15 mouse cellular contexts compared by ENCODE assay signal in genomic region chr2:75891981-75892380, GRCm38 (mm10). TPM values are rescaled to one million over a fixed set of nuclear protein-coding genes. Genes with fewer than 3 reads are reported as not detected.
DNase-seq lines count a peak whose midpoint lies in the region.
"Had no signal": no experiment of that assay in that cellular context is flagged by ENCODE, and none has a peak within 500 bp of the region (broad histone marks: within the 10 kb centered on the region; RNA-seq: fewer than 3 reads in every experiment).

No protein-coding gene starts in this region.

- H3K27me3 ChIP-seq in limb, embryonic 10.5 days (ENCODE audit: low read depth, poor library complexity, severe bottlenecking): no peaks in the 10 kb centered on the region
- H3K27me3 ChIP-seq: lung, embryonic 15.5 days; Patski had no signal

- H3K9me3 ChIP-seq in limb, embryonic 10.5 days (replicated peaks): no peaks in the 10 kb centered on the region
- H3K9me3 ChIP-seq: hindbrain, embryonic 10.5 days; lung, embryonic 15.5 days had no signal

- DNase-seq in adrenal gland, adult 2 months: peak; percentile 33
- no peak for DNase-seq in adrenal gland, postnatal 10 days
- DNase-seq in 416B (ENCODE audit: low read depth) (peak; percentile 29), adipocyte (ENCODE audit: low spot score) (peak; percentile 13)
- no peak for DNase-seq in limb, embryonic 10.5 days (ENCODE audit: low spot score)
- DNase-seq in urinary bladder, postnatal 36 days (ENCODE audit: low spot score in 2 of 2): no peak
- no peak for DNase-seq in gastrocnemius, postnatal 36 days
- no peak for DNase-seq in frontal cortex, adult 2 months (ENCODE audit: extremely low spot score in 1 of 2, low spot score in 1 of 2)
- DNase-seq: cerebellum, postnatal 14 days; left cerebral cortex, postnatal 4 days; thymus, adult 18-20 months had no signal

- H3K36me3 ChIP-seq in limb, embryonic 10.5 days: peaks cover 15% of the 10 kb centered on the region

- H3K4me1 ChIP-seq in limb, embryonic 10.5 days: peaks cover 26% of the 10 kb centered on the region
- H3K4me1 ChIP-seq: hindbrain, embryonic 10.5 days; lung, embryonic 15.5 days had no signal

- no peak overlapping the region for H3K4me3 ChIP-seq in limb, embryonic 10.5 days
- H3K4me3 ChIP-seq: erythroblast, embryonic 14.5 days; hindbrain, embryonic 10.5 days; lung, embryonic 15.5 days had no signal

- 0 out of 2 replicates have a peak overlapping the region, but pooled peaks have one; percentile 34 for H3K27ac ChIP-seq in limb, embryonic 10.5 days
- H3K27ac ChIP-seq: hindbrain, embryonic 10.5 days; lung, embryonic 15.5 days had no signal

- WGBS in limb, embryonic 10.5 days: 68% methylated on average over 4 of the region's 4 CpGs

- intact Hi-C loops in gastrocnemius, postnatal 36 days (cut with DNase I): no loop called here

RNA-seq across cellular contexts. Expression of gene Ttc30b, which starts 46.4 kb away (rescaled TPM):
- total RNA-seq in adrenal gland, adult 2 months (2021): 10 to 100 TPM; 12.5 to 25.3 TPM
- polyA plus RNA-seq in adrenal gland, adult 2 months (2012; rRNA removed): 27.4 and 28.6 TPM in 2 replicates
- total RNA-seq in adrenal gland, postnatal 10 days (2021): 10 to 100 TPM; 13.4 to 18.9 TPM
- 4.1 and 6.0 TPM in 2 replicates for polyA plus RNA-seq in limb, embryonic 10.5 days (2016; fragmentation: Nextera tagmentation; extraction: Ambion mirVana)
- 1 to 10 TPM; 1.8 to 3.9 TPM for total RNA-seq in gastrocnemius, postnatal 36 days (2021)
- polyA plus RNA-seq in frontal cortex, adult 2 months (2012; rRNA removed): 11.0 and 12.0 TPM in 2 replicates
- polyA plus RNA-seq: erythroblast, embryonic 14.5 days had no signal

Comparison
In these comparisons a context has a peak if more than half of its experiments do, and no peak if none do; other contexts are left out.
1. DNase-seq: peak in adrenal gland, adult 2 months (single experiment), 416B (single experiment) and adipocyte (single experiment); none in adrenal gland, postnatal 10 days (single experiment), limb, embryonic 10.5 days (single experiment), urinary bladder, postnatal 36 days (0 of 2), gastrocnemius, postnatal 36 days (0 of 2) and frontal cortex, adult 2 months (0 of 2).